Mouse (Mus musculus) forebrain, embryonic 15.5 days (tissue): ENCODE data around the gene Poc1b. TPM values are rescaled to one million over a fixed set of nuclear protein-coding genes. Genes with fewer than 3 reads are reported as not detected.
A peak's percentile ranks its signal among the peaks of the same experiment; 100 is the strongest.

ENCODE experiments used
- ATAC-seq: fragments of 200-750 bp; cut with Nextera tagmentation; replicated peaks from 2 replicates; pipeline ENCODE4 v1.8.0; 2017; ENCODE audit warnings: mild to moderate bottlenecking, moderate TSS enrichment, moderate library complexity
- H3K27ac ChIP-seq: fragments of 300-500 bp; sonication (generic); replicated peaks from 2 replicates; pipeline ENCODE4 v1.5.1; 2015; ENCODE audit warnings: mild to moderate bottlenecking, inconsistent platforms
- H3K27me3 ChIP-seq: fragments of 300-500 bp; sonication (generic); 2 replicates; pipeline ENCODE4 v1.6.1; 2015; ENCODE audit warnings: inconsistent platforms
- H3K36me3 ChIP-seq: fragments of 300-500 bp; sonication (generic); 2 replicates; pipeline ENCODE4 v1.6.1; 2015; ENCODE audit warnings: mild to moderate bottlenecking, inconsistent platforms
- H3K4me1 ChIP-seq: fragments of 300-500 bp; sonication (generic); 2 replicates; pipeline ENCODE4 v1.6.1; 2015; ENCODE audit warnings: inconsistent platforms
- H3K4me2 ChIP-seq: fragments of 300-500 bp; sonication (generic); replicated peaks from 2 replicates; pipeline ENCODE4 v1.6.1; 2015; ENCODE audit warnings: mild to moderate bottlenecking, inconsistent platforms
- H3K4me3 ChIP-seq: fragments of 300-500 bp; sonication (generic); 2 replicates; pipeline ENCODE4 v1.5.1; 2015; ENCODE audit warnings: mild to moderate bottlenecking, inconsistent platforms
- H3K9ac ChIP-seq: fragments of 300-500 bp; sonication (generic); replicated peaks from 2 replicates; pipeline ENCODE4 v1.6.1; 2015; ENCODE audit warnings: mild to moderate bottlenecking, inconsistent platforms
- H3K9me3 ChIP-seq: fragments of 300-500 bp; sonication (generic); 2 replicates; pipeline ENCODE4 v1.6.1; 2016; ENCODE audit warnings: inconsistent platforms
- WGBS: fragments of 180-500 bp; shearing (Covaris S2); methylation state at CpG from one replicate; pipeline ENCODE4 v1.1.7; 2015; ENCODE audit warnings: mixed read lengths; 5-methylcytosine and 5-hydroxymethylcytosine counted together
- polyA plus RNA-seq: library from polyadenylated mRNA; unstranded; fragments of >200 nt; fragmentation: Nextera tagmentation; extraction: Ambion mirVana; gene quantifications from 2 replicates; pipeline ENCODE4 v1.2.1, GENCODE M21; 2015

Gene Poc1b
- polyA plus RNA-seq, 1 experiment from 2014 or later: 16.4 TPM

DNA sequence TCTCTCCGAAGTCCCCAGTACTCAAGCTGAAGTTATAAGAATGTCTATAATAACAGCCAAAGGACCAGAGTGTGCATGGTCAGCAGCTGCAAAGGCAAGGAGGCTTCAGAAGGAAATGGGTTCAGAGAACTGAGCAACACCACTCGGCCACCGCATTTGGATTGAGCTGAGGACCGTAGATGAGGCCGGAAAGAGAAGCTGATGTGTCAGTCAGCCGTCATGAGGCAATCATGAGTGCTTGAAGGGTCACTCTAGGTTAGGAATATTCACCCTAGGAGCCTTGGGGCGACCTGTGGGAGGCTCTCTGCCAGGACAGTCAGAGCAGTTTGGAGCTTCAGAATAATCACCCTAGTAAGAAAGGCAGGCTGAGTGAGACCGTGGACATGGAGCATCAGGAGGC is 74.7 kb downstream of the Poc1b start:
- no peak overlapping the region for H3K4me3 ChIP-seq
- no peaks in the 10 kb centered on the region for H3K36me3 ChIP-seq
- H3K27ac ChIP-seq: no peak overlapping the region
- WGBS: 91% methylated on average over 8 of the region's 8 CpGs
- no peaks in the 10 kb centered on the region for H3K27me3 ChIP-seq
- H3K9ac ChIP-seq: no peak overlapping the region
- H3K4me1 ChIP-seq: no peaks in the 10 kb centered on the region
- no peaks in the 10 kb centered on the region for H3K9me3 ChIP-seq
- H3K4me2 ChIP-seq: no peak overlapping the region
- no peak for ATAC-seq

DNA sequence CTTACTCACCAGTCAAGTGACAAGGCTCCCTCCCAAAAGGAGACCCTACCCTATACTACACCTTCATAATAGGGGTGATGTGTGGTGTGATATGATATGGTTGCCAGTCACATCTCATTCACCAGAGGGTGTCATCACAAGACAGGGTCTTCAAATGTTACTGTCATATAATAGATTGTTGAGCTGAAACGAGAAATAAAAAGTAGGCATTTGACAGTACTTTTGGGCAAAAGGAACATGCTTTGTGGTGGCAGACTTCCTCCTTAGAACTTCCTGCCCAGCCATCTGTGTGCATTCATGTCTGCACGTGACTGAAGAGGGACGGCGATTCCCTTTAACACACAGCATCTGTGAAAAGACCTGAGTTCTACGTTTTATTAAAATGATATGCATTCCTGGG is 75.3 kb downstream of the Poc1b start:
- Histone ChIP-seq H3K4me2 (no peak overlapping the region), H3K27ac (no peak overlapping the region), H3K4me1 (no peaks in the 10 kb centered on the region), H3K9ac (no peak overlapping the region), H3K27me3 (no peaks in the 10 kb centered on the region), H3K36me3 (no peaks in the 10 kb centered on the region), H3K9me3 (no peaks in the 10 kb centered on the region), H3K4me3 (no peak overlapping the region)
- 85% methylated on average over 5 of the region's 5 CpGs for WGBS
- no peak for ATAC-seq

- H3K36me3 ChIP-seq: no peaks in the 10 kb centered on the region
- no peak overlapping the region for H3K9ac ChIP-seq
- no peak for ATAC-seq
- no peaks in the 10 kb centered on the region for H3K9me3 ChIP-seq
- no peak overlapping the region for H3K27ac ChIP-seq
- no peaks in the 10 kb centered on the region for H3K27me3 ChIP-seq
- WGBS: 92% methylated on average over 1 of the region's 1 CpGs
- H3K4me3 ChIP-seq: no peak overlapping the region
- no peaks in the 10 kb centered on the region for H3K4me1 ChIP-seq
- H3K4me2 ChIP-seq: no peak overlapping the region
Observed at GRCm38 (mm10) chr10:99188175-99188574, 81.3 kb downstream of the Poc1b start.

DNA sequence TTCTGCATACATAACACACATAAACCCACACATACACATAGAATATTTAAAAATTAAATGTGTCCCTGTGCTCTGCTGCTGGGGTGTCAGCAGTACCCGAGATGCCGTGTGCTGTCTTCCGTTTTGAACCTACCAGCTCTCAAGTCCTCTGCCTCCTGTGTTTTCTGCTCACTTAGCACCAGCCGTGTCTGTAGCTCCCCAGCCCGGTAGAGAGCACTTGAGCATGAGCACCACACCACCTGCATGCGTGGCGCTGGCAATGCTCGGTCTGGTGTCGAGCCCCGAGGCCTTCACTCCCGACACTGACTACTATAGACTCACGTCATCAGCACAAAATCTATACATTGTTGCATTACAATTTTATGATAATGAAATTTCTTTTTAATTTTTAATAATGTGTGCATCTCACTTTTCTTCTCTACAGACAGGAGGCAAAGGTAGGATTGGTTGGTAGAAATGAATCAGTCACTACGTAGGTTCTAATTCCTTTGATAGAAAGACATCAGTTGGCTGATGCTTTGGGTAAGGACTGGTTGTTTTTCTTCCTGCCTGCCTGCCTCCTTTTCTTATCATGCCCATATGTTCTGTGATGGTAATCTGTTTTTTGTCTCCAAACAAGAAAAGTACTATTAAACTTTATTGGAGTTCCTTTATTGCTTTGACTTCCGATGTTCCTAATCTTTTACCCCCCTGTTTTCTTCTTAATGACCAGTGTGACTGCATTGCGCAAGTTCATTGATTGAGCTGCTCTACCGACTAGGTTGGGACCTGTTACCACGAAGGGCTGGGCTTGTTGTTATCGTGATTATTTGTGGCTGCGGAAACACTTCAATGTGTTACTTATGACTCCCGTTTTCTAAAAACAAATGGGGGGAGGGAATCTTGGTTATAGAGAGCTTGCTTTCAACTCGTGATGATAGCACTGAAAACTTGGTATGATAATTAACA is 82.1 kb downstream of the Poc1b start:
- no peak for ATAC-seq
- no peak overlapping the region for H3K27ac ChIP-seq
- H3K36me3 ChIP-seq: no peaks in the 10 kb centered on the region
- 93% methylated on average over 21 of the region's 21 CpGs for WGBS
- H3K4me2 ChIP-seq: no peak overlapping the region
- H3K27me3 ChIP-seq: no peaks in the 10 kb centered on the region
- no peak overlapping the region for H3K9ac ChIP-seq
- H3K4me1 ChIP-seq: no peaks in the 10 kb centered on the region
- no peak overlapping the region for H3K4me3 ChIP-seq
- no peaks in the 10 kb centered on the region for H3K9me3 ChIP-seq

DNA sequence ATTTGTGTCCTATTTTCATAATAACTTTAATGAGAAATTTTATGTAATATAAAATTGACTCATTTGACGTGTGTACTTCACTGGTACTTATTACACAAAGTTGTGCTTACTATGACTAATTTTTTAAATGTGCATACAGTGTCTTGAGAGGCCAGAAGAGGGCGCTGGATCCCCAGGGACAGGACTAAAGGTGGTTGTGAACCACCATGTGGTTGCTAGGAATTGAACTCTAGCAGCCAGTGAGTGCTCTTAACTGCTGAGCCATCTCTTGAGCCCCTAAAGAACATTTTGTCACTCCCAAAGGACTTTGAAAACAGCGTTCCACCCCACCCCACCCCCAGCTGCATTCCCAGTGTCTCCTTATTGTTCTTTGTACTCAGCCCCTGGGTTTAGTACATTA is 84.0 kb downstream of the Poc1b start:
- no peak overlapping the region for H3K9ac ChIP-seq
- no peaks in the 10 kb centered on the region for H3K9me3 ChIP-seq
- H3K4me3 ChIP-seq: no peak overlapping the region
- no peaks in the 10 kb centered on the region for H3K27me3 ChIP-seq
- ATAC-seq: no peak
- no peak overlapping the region for H3K27ac ChIP-seq
- H3K4me1 ChIP-seq: no peaks in the 10 kb centered on the region
- 46% methylated on average over 3 of the region's 3 CpGs for WGBS
- no peak overlapping the region for H3K4me2 ChIP-seq
- no peaks in the 10 kb centered on the region for H3K36me3 ChIP-seq

DNA sequence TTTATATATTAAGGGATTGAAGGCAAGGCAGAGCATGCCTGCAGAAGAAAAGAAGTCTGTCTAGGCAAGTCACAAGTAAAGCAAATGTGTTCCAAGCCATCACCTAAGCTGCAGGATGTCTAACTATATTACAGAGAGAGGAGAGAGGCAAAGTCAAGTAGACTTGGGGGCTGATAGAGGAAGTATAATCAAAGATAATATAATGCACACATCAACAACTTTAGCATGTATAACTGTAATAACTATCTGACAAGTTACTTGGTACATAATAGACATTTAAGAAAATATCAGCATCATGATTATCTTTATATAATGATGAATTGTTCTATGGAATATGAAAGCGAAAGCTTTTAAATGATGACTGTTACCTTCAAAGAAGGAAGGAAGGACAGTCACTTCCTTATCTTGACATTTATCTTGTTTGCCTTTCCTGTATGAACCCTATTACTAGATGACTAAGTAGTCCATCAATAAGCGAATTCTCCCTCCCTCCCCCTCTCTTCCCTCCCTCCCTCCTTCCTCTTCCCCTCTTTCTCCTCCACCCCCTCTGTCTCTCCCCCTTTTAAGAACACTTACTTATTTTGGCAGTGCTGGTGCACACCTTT is 87.7 kb downstream of the Poc1b start:
- Histone ChIP-seq H3K27ac (no peak overlapping the region), H3K9ac (no peak overlapping the region), H3K4me1 (peaks cover 4% of the 10 kb centered on the region; the same call in 1 of the 2 replicates), H3K9me3 (no peaks in the 10 kb centered on the region), H3K27me3 (no peaks in the 10 kb centered on the region), H3K36me3 (no peaks in the 10 kb centered on the region), H3K4me3 (no peak overlapping the region), H3K4me2 (no peak overlapping the region)
- 89% methylated on average over 2 of the region's 2 CpGs for WGBS
- no peak for ATAC-seq

- WGBS: 84% methylated on average over 13 of the region's 13 CpGs
- Histone ChIP-seq H3K9ac (no peak overlapping the region), H3K27me3 (no peaks in the 10 kb centered on the region), H3K9me3 (no peaks in the 10 kb centered on the region), H3K4me2 (no peak overlapping the region), H3K36me3 (no peaks in the 10 kb centered on the region), H3K27ac (no peak overlapping the region), H3K4me1 (peaks cover 11% of the 10 kb centered on the region), H3K4me3 (no peak overlapping the region)
- ATAC-seq: no peak
Observed at GRCm38 (mm10) chr10:99196556-99196955, 89.7 kb downstream of the Poc1b start.

- H3K4me1 ChIP-seq: peaks cover 16% of the 10 kb centered on the region
- ATAC-seq: peak; percentile 60
- no peaks in the 10 kb centered on the region for H3K27me3 ChIP-seq
- no peak overlapping the region for H3K27ac ChIP-seq
- no peak overlapping the region for H3K4me3 ChIP-seq
- H3K9ac ChIP-seq: no peak overlapping the region
- H3K9me3 ChIP-seq: no peaks in the 10 kb centered on the region
- H3K36me3 ChIP-seq: no peaks in the 10 kb centered on the region
- no peak overlapping the region for H3K4me2 ChIP-seq
- 67% methylated on average over 8 of the region's 8 CpGs for WGBS
Observed at GRCm38 (mm10) chr10:99197125-99197524, 90.3 kb downstream of the Poc1b start.

GRCm38 (mm10) chr10:99197607-99198305 is 90.9 kb downstream of the Poc1b start:
- Histone ChIP-seq H3K9me3 (no peaks in the 10 kb centered on the region), H3K36me3 (no peaks in the 10 kb centered on the region), H3K27me3 (no peaks in the 10 kb centered on the region), H3K4me1 (peaks cover 19% of the 10 kb centered on the region), H3K4me3 (no peak overlapping the region), H3K9ac (no peak overlapping the region), H3K4me2 (no peak overlapping the region), H3K27ac (0 out of 2 replicates have a peak overlapping the region, but pooled peaks have one; percentile 37)
- WGBS: 43% methylated on average over 9 of the region's 9 CpGs
- ATAC-seq: peak; percentile 54; the same call in 1 of the 2 replicates

- ATAC-seq: no peak
- 95% methylated on average over 9 of the region's 9 CpGs for WGBS
- Histone ChIP-seq H3K9me3 (no peaks in the 10 kb centered on the region), H3K36me3 (no peaks in the 10 kb centered on the region), H3K27ac (no peak overlapping the region), H3K4me1 (peaks cover 27% of the 10 kb centered on the region), H3K4me3 (no peak overlapping the region), H3K9ac (no peak overlapping the region), H3K27me3 (no peaks in the 10 kb centered on the region), H3K4me2 (no peak overlapping the region)
Observed at GRCm38 (mm10) chr10:99198946-99199345, 92.1 kb downstream of the Poc1b start.

DNA sequence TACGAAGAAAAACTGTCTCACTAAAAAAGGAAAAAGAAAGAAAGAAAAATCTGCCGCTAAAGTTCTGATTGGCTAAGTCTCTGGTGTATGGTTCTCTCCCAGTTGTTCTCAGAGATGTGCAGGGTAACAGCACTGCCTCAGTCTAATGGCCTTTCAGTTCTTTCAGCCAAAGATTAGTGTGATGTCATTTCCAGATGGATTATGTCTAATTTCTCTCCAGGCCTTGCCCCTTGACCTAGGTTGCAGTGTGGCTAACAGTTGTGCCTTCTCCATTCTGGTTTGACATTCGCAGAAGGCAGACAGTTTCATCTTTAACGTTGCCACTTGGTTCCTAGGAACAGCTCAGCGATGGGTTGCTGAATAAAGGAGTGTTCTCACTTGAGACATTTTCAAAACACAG is 94.1 kb downstream of the Poc1b start:
- WGBS: 66% methylated on average over 5 of the region's 5 CpGs
- Histone ChIP-seq H3K27ac (no peak overlapping the region), H3K9ac (no peak overlapping the region), H3K4me3 (no peak overlapping the region), H3K27me3 (no peaks in the 10 kb centered on the region), H3K9me3 (no peaks in the 10 kb centered on the region), H3K36me3 (no peaks in the 10 kb centered on the region), H3K4me1 (peaks cover 32% of the 10 kb centered on the region), H3K4me2 (no peak overlapping the region)
- ATAC-seq: no peak

GRCm38 (mm10) chr10:99201786-99202185 is 95.0 kb downstream of the Poc1b start:
- ATAC-seq: no peak
- H3K4me2 ChIP-seq: no peak overlapping the region
- no peak overlapping the region for H3K27ac ChIP-seq
- no peaks in the 10 kb centered on the region for H3K36me3 ChIP-seq
- no peaks in the 10 kb centered on the region for H3K27me3 ChIP-seq
- WGBS: 7% methylated on average over 1 of the region's 1 CpGs
- H3K9ac ChIP-seq: no peak overlapping the region
- peaks cover 32% of the 10 kb centered on the region for H3K4me1 ChIP-seq
- no peaks in the 10 kb centered on the region for H3K9me3 ChIP-seq
- no peak overlapping the region for H3K4me3 ChIP-seq
